Mouse (Mus musculus) spleen, embryonic (tissue): ENCODE data around the gene Gm49403.

Experiments used
- CTCF ChIA-PET: fragments of 350-600 bp; sonication (Branson Sonifier 250); formaldehyde crosslinking; loops from one replicate; lab custom pipeline; 2022; lab: Charles Lee

The Gm49403 gene

DNA sequence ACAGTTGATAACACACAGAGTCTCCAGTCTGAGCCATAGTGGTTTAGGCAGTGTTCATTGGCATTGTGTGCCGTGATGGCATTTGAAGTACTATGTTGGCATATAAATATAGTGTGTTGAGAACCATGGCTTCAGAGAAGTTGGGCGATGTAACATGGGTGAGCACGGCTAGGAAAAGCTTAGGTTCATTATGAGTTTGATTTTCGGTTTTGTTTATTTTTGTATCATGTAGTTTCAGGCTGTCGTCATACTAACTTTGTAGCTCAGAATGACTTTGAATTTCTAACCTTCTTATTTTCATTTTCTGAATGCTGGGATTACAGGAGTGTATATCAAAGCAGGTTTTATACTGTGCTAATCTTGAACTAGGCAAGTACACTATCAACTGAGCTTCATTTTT lies 19.7 kb downstream of the Gm49403 start:
- CTCF ChIA-PET = no interaction called here

DNA sequence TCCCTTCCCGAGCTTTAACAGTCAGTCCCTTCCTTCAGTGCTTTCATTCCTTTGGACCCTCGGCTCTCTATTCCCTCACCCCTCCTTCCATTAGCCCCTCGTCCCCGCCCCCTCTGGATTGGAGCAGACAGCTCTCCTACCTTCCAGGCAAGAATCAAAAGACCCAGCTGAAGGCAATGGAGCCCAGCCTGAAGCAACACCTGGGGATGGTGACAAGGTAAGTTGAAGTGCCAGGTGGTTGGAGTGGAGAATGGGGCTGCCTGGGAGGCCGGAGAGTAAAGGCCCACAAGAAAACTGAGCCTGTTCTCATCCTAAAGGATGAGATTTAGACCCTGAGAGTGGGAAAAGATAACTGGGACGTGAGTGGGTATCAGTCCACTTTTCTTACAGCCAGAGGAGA lies 24.8 kb downstream of the Gm49403 start:
- CTCF ChIA-PET = no interaction called here

DNA sequence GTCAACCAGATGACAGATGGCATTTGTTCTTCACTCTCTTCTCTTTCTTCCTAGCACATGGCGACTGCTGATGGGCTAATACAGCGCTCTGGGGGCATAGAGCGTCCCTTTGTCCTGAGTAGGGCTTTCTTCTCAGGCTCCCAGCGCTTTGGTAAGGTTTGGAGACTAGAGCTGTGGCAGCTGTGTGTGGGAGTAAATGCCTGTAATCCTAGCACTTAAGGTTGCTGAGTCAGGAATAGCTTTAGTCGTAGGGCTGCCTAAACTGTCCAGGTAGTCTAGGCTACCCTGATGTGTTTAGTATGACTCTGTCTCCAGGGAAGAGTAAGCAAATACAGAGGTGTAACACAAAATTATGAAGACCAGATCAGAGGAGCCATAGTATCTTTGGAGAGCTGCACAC lies 28.1 kb downstream of the Gm49403 start:
- CTCF ChIA-PET = no interaction called here

DNA sequence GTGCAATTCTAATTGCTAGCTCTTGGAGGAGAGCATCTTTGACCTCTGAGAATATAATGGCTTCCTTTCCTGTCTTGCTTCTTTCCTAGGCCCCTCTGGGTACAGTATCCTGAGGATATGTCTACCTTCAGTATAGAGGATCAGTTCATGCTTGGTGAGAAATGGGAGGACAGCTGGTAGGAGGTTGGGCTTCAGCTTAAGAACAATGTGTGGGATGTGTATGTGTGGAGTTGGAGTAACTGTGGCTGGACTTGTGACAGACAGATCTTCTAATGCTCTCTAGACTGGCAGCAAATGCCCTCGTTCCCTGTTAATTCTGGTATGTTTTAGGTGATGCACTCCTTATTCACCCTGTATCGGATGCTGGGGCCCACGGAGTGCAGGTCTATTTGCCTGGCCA lies 30.5 kb downstream of the Gm49403 start:
- CTCF ChIA-PET = no interaction called here

DNA sequence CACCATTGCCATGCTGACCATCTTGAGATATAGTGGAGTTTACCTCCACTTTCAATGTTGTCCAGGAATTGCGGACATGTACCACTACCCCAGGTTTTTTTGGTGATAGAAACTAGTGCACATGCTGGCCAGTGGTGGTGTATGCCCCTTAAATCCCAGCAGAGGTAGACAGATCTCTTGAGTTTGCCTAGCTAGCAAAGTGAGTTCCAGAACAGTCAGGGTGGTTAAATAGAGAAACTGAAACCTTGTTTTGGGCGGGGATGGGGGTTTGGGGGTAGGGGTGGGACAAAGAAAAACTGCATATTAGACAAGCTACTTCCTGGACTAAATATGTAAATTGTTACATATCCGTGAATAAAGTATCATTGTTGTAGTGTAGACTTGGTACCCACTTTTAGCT lies 35.3 kb downstream of the Gm49403 start:
- CTCF ChIA-PET = no interaction called here

DNA sequence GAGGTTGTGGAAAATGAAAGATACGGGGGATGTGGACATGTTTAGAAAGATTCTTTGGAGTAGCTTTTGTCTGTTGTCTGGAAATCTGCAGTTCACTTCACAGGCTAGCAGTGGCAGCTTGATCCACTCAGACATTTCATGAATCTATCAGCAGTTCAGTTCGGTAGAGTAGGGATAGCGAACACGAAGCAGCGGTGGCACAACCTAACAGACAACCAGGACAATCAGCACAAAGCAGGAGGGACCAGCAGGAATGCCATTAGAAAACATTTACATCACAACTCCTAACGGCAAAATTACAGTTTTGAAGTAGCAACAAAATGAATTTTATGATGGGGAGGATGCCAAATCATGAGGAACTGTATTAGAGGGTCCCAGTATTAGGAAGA lies 35.9 kb downstream of the Gm49403 start:
- CTCF ChIA-PET = interaction anchor here (0.9 kb wide), 1 partner anchor 10 kb away, joined by 5 read pairs; the partner anchor contains the start of genes Eml3 and Rom1

DNA sequence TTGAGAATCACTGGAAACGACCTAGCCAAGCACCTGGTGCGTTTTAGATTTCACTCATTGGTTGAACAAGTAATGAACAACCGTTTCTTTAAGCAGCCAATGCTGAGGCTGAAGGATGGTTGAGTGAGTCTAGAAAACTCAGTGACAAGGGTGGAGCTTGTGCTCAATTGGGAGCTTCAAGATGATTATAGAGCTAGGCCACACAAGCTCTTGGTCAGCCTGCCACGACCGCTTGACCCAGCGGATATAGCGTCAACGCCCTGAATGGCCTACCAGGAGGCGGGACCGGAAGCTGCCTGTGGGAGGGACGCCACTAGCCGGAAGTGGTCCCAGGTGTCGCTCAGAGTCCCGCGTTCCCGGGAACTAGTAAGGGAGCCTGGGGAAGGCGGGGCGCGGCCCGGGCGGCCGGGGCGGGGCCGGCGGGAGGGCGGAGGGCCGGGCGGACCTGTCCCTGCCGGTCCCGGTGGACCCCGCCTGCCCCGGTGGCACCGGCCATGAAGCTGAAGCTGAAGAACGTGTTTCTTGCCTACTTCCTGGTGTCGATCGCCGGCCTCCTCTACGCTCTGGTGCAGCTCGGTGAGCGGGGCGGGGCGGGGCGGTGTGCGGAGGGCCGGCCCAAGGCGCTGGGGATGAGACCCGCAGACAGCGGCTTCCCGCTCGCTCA lies 36.5 kb downstream of the Gm49403 start, which contains the start of gene B3gat3:
Gene B3gat3, plus strand, starts transcription at position 302 of the 664 bp plus-strand sequence.
- CTCF ChIA-PET = interaction anchor here (0.9 kb wide), 1 partner anchor 9 kb away, joined by 5 read pairs; the partner anchor contains the start of genes Eml3 and Rom1

DNA sequence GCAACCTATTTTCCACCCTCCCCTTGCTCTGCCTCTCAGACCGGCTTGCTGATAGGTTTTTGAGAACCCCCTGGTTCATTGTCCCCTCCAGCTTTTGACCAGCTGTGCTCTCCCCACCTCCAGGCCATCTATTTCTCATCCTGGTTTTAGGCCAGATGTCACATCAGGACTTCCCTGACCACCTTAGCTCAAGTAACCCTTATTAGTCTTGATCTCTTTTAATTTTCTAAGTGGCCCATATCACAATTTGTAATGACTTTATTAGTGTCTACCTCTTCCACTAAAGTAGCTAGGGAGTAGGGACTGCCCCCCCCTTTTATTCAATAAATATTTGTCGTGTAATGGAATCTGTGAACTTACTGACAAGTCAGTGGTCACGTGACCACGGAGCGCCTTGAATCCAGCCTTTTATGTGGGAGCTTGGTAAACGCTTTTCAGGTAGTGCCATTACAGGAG lies 37.1 kb downstream of the Gm49403 start:
- CTCF ChIA-PET = interaction anchor here (0.7 kb wide), 1 partner anchor 118 kb away, joined by 3 read pairs; the partner anchor contains the start of gene Zbtb3

DNA sequence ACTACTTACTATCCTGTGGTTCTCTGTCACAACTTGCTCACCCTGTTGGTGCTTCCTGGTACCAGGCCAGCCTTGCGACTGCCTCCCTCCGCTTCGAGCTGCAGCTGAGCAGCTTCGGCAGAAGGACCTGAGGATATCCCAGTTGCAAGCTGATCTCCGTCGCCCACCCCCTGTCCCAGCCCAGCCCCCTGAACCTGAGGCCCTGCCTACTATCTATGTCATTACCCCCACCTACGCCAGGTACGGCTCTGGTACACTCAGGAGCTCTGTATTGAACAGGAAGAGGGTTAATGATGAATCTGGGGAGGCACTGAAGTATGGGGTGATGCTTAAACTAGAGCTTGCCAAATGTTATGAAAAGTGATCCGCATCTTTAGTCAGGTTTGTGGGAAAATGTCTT lies 38.0 kb downstream of the Gm49403 start:
- CTCF ChIA-PET = interaction anchor here (0.7 kb wide), 3 partner anchors 24 to 119 kb away, joined by 3 read pairs; partner anchors contain the start of gene Zbtb3

DNA sequence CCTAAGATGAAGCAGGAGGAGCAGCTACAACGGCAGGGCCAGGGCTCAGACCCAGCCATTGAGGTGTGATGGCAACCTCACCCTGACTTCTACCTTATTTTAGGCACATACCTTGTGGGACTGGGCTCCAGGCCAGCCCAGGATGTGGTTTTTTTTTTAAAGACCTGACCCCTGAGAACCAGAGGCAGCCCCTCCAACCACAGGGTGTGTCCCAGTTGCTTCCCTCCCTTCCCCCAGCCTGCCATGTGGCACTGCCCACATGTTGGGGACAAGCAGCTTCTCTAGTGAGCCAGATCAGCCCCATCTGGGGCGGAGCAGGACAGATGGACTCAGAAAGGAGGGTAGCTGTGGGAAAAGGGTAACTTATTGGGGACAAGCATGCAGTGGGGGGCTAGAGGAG lies 43.0 kb downstream of the Gm49403 start:
- CTCF ChIA-PET = interaction anchor here (0.6 kb wide), 1 partner anchor 88 kb away, joined by 8 read pairs; the partner anchor contains the start of gene Gng3

DNA sequence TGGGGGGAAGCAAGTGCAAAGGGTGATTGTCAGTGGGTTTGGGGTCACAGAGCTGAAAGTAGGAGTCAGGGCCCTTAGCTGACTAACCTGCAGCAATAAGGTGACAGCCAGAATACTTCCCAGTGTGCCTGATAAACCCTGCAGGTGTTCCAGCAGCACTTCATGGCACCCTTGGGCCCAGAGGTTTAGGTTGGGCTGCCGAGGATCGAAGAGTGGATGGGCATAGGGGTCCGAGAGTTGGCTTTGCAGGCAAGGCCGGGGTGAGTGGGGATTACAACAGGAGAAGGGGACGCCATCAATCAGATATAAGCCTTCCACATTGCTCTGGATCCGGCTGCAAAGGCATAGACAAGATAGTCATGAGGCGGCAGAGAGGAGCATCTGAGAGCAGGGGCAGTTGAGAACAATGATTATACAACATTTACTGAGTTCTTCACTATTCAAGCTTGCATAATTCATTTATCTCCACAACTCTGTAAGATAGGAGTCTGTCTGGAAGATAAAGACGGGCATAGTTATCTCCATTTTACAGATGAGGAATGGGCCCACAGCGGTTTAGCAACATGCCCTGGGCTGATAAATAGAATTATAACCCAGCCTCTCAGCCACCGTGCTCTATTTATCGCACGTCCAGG lies 44.3 kb downstream of the Gm49403 start:
- CTCF ChIA-PET = no interaction called here

DNA sequence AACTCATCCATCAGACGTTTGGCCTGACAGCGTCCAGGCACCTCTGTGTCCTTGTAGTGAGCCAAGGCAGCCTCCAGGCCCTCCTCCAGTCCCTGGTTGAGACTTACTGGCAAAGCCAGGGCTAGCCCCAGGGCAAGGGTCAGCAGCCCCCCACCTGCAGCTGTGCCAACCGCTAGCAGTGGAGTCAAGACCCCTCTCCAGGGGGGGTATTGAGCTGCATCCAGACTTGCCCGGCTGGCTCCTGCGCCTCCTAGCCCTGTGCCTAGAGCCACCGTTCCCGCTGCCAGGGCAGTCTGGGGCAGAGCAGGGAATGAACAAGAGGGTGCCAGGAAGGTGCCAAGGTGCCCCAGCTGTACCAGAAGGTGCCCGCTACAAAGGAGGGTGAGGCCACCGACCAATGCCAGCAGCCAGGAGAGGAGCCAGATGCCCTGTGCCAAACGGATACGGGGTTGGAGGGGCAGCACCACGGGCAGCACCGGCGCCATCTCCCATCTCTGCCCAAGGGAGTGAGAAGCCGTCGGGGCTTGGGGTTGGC lies 45.0 kb downstream of the Gm49403 start:
- CTCF ChIA-PET = interaction anchor here (0.8 to 1.0 kb wide), 2 partner anchors 9 to 23 kb away, joined by 3 to 5 read pairs; partner anchors contain the start of gene B3gat3

DNA sequence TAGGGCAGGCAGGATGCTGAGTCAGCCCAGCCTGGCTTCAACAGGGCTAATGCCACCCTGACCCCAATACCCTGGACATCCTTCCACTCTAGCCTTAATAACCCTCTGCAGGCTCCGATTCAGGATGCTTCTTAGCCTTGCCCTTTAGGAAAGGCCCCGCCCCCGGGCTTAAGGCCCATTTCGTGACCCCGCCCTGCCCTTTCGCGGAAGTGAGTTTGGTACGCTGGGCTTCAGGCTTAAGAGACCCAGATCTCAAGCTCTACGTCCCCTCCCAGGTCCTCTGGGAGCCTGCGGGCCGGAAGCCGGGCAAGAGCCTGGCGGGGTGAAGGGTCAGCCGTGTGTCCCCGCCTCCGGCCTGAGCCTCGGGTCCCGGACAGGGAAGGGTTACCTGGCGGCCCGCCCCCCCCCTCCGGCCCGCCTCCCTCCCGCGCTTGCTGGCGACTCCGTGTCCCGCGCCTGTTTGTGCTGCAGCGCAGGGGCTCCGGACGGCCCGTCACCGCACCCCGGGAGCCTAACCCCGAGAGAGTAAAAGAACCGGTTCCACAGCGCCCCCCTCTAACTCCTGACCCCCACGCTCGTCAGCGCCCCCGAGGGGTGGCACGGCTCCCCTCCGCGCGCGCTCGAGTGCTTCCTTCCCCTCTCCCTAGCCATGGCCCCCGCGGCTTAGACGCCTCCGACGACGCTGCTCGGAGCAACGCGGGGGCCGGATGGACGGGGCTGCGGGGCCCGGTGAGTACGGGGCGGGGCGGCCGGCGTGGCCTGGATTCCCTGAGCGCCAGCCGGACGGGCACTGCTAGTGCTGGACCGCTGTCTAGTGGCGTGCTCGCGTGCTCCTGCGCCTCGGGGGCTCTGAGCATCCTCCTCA lies 45.7 kb downstream of the Gm49403 start, which contains the start of the genes Rom1 and Eml3:
Gene Rom1, minus strand, starts transcription at position 133 of the 865 bp plus-strand sequence.
Gene Eml3, plus strand, starts transcription at position 329 of the 865 bp plus-strand sequence.
- CTCF ChIA-PET = interaction anchor here (0.8 to 1.0 kb wide), 3 partner anchors 9 to 35 kb away, joined by 3 to 5 read pairs (median 3); partner anchors contain the start of gene B3gat3

DNA sequence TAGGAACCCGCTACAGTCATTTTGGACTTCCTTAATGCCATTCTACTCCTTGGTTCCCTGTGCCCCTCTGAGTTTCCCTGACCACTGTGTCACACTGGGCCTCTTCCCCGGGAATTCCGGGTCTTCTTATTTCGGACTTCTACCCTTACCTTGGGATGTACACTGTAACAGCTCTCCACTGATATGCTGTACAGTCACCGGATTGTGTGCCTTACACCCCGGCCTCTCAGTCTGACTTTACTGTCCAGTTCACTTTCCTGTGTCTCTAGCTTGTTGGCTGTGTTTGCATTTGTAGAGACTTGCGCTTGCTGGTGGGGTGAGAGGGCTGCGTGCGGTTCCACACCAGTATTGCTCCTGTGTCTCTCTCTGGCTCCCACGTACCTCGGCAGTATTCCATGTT lies 46.4 kb downstream of the Gm49403 start:
- CTCF ChIA-PET = interaction anchor here (0.6 to 1.0 kb wide), 2 partner anchors 35 to 106 kb away, joined by 3 read pairs; no protein-coding TSS in a partner anchor

DNA sequence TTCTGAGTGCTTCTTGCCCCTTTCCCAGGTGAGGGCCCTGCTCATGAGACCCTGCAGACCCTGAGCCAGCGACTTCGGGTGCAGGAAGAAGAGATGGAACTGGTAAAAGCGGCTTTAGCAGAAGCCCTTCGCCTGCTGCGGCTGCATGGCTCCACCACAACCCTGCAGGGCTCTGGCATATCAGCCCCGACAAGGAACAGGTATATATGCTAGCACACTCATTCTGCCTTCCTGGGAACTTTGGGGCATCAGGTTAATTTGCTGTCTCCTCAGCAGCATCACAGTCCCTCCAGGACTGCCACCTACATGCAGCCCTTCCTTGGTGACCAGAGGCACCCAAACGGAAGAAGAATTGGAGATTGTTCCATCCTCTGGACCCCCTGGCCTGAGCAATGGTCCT lies 47.0 kb downstream of the Gm49403 start:
- CTCF ChIA-PET = interaction anchor here (0.5 to 1.0 kb wide), 4 partner anchors 34 to 105 kb away, joined by 3 to 4 read pairs (median 3); no protein-coding TSS in a partner anchor

DNA sequence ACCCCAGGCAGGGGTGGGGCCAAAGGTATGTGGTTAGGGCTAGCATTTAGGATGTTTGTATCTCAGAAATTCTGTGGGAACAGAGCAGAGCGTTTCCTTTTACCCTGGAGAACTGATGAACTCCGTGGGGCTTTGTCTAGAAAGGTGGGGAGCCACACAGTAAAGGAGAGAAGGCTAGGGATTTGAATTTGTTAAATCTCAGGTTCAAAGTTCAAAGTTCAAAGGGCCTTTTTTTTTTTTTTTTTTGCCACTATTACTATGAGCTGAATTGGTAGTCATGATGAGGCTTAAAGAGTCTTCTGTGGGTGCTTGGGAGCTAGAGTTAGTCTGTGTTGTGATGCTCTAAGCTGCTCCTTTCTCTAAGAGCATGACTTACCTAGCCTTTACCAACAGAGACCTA lies 53.0 kb downstream of the Gm49403 start:
- CTCF ChIA-PET = interaction anchor here (0.6 to 1.0 kb wide), 3 partner anchors 16 to 1904 kb away, joined by 4 to 7 read pairs (median 4); no protein-coding TSS in a partner anchor
